Mouse (Mus musculus): ENCODE results near the gene Pla2g1b. TPM values are rescaled to one million over a fixed set of nuclear protein-coding genes. Genes with fewer than 3 reads are reported as not detected.

Gene Pla2g1b
- polyA plus RNA-seq, 1 experiment from 2014 or later = 489 TPM

DNA sequence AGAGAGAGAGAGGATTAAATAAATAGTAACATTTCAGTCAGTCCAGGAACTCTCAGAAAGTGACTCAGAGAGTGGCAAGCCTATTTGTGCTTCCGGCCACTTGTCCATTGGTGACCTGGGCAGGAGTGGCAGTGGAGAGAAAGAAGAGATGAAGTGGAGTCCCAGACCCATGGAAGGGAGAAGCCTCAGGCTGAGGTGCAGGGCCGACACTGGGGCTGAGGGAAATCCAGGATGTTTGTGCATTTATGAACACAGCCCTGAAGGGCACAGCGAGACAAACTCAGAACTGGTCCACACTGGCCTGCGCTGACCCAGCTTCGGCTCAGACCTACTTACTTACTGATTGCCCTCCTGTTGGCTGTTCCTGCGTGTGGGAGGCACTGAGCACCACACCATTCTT lies 3.7 kb downstream of the Pla2g1b start:
- H3K36me3 ChIP-seq (ENCODE audit: control insufficient read depth, insufficient read depth, low read length) = no peaks in the 10 kb centered on the region
- H3K9ac ChIP-seq (ENCODE audit: low read length) = no peak overlapping the region
- no peaks in the 10 kb centered on the region for H3K4me1 ChIP-seq (replicated peaks; ENCODE audit: control insufficient read depth, insufficient read depth)
- no peak overlapping the region for H3K4me3 ChIP-seq (ENCODE audit: low read depth, low read length)
- no peak overlapping the region for H3K27ac ChIP-seq (replicated peaks)
- no peak for TF ChIP-seq EP300 (optimal IDR thresholded peaks at IDR 0.05)
- H3K27me3 ChIP-seq (ENCODE audit: control insufficient read depth, insufficient read depth, low read length) = no peaks in the 10 kb centered on the region
- H3K9me3 ChIP-seq (ENCODE audit: control insufficient read depth, low read length) = no peaks in the 10 kb centered on the region
- DNase-seq (ENCODE audit: low spot score) = peak; percentile 66
- peak; percentile 79 for ATAC-seq (ENCODE audit: low FRiP score, low TSS enrichment)
- 63% methylated on average over 6 of the region's 6 CpGs for WGBS
- H3K4me2 ChIP-seq (replicated peaks; ENCODE audit: low read depth) = no peak overlapping the region

DNA sequence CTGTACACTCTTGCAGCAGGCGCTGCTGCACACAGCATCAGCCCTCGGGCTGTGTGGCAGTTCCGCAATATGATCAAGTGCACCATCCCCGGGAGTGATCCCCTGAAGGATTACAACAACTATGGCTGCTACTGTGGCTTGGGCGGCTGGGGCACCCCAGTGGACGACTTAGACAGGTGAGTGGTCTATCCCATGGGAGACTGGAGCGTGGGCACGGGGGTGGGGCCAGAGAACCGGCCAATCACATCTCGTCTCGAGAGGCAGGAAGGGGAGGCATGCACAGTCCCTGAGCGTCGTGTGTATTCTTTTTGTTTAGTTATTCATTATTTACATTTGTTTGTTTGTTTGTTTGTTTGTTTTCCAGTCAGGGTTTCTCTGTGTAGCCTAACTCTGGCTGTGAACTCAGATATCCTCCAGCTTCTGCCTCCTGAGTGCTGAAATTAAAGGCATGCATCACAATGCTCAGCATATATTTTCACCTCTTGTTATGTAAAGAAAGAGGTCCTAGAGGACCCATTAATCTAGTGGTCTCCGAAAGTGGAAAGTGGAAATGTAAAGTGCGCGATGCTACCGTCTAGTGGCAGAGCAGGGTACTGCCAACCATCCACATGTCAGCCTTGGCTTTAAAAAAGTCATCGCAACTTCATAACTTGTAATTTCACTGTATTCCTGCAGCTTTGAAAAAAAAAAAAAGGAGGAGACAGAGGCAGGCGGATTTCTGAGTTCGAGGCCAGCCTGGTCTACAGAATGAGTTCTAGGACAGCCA lies 4.9 kb downstream of the Pla2g1b start:
- H3K4me3 ChIP-seq (ENCODE audit: low read depth, low read length) = no peak overlapping the region
- DNase-seq (ENCODE audit: low spot score) (peak; percentile 70), ATAC-seq (ENCODE audit: low FRiP score, low TSS enrichment) (peak; percentile 9; the same call in 1 of the 2 replicates)
- 35% methylated on average over 20 of the region's 20 CpGs for WGBS
- H3K4me2 ChIP-seq (replicated peaks; ENCODE audit: low read depth) = 0 out of 2 replicates have a peak overlapping the region, but pooled peaks have one; percentile 6
- TF ChIP-seq CTCF (IDR thresholded peaks at IDR 0.05; ENCODE audit: low read depth) = peak; percentile 86
- no peak for TF ChIP-seq EP300 (optimal IDR thresholded peaks at IDR 0.05)
- no peaks in the 10 kb centered on the region for H3K27me3 ChIP-seq (ENCODE audit: control insufficient read depth, insufficient read depth, low read length)
- no peak overlapping the region for H3K27ac ChIP-seq (replicated peaks)
- no peaks in the 10 kb centered on the region for H3K36me3 ChIP-seq (ENCODE audit: control insufficient read depth, insufficient read depth, low read length)
- no peaks in the 10 kb centered on the region for H3K9me3 ChIP-seq (ENCODE audit: control insufficient read depth, low read length)
- 0 out of 2 replicates have a peak, but pooled peaks cover 2% of the 10 kb centered on the region for H3K4me1 ChIP-seq (replicated peaks; ENCODE audit: control insufficient read depth, insufficient read depth)
- H3K9ac ChIP-seq (ENCODE audit: low read length) = no peak overlapping the region

DNA sequence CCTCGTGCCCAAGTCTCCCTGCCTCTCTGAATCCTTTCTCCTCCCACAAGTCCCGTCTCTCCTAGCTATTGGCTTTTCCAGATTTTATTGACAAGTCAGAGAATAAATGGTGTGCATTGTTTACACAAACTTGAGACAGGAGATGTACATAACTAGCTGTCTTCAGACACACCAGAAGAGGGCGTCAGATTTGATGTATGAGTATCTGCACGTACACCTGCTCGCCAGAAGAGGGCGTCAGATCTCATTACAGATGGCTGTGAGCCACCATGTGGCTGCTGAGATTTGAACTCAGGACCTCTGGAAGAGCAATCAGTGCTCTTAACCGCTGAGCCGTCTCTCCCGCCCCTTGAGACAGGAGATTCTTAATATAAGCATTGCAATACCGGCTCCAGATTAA lies 7.1 kb downstream of the Pla2g1b start:
- no peak for DNase-seq (ENCODE audit: low spot score)
- WGBS = 64% methylated on average over 10 of the region's 10 CpGs
- Histone ChIP-seq H3K9ac (ENCODE audit: low read length) (no peak overlapping the region), H3K36me3 (ENCODE audit: control insufficient read depth, insufficient read depth, low read length) (no peaks in the 10 kb centered on the region), H3K4me2 (replicated peaks; ENCODE audit: low read depth) (no peak overlapping the region), H3K4me3 (ENCODE audit: low read depth, low read length) (no peak overlapping the region), H3K27me3 (ENCODE audit: control insufficient read depth, insufficient read depth, low read length) (no peaks in the 10 kb centered on the region), H3K9me3 (ENCODE audit: control insufficient read depth, low read length) (no peaks in the 10 kb centered on the region), H3K4me1 (replicated peaks; ENCODE audit: control insufficient read depth, insufficient read depth) (0 out of 2 replicates have a peak, but pooled peaks cover 2% of the 10 kb centered on the region), H3K27ac (replicated peaks) (no peak overlapping the region)
- no peak for ATAC-seq (ENCODE audit: low FRiP score, low TSS enrichment)
- TF ChIP-seq CTCF (IDR thresholded peaks at IDR 0.05; ENCODE audit: low read depth) (peak; percentile 52), EP300 (optimal IDR thresholded peaks at IDR 0.05) (no peak)

DNA sequence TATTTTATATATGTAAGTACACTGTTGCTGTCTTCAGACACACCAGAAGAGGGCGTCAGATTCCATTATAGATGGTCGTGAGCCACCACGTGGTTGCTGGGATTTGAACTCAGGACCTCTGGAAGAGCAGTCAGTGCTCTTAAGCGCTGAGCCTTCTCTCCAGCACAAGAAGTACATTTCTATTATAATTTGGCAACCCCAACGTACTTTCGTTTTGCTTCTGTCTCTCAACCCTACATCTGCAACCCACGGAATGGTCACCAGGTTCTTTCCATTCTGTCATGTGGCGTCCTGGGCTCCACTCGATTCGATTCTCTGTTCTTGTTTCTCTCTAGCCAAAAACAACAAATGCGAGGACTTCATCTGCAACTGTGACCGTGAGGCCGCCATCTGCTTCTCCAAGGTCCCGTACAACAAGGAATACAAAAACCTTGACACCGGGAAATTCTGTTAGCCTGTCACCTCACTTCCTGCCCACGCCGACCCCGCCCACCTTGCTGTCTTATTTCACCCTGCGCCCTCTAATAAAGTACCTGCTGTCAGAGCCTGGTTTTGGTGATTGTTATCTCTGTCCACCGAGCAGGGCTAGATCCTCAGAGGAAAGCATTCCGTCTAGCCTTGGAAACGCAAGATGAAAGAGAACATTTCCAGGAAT lies 8.2 kb downstream of the Pla2g1b start:
- WGBS = 68% methylated on average over 22 of the region's 22 CpGs
- no peak overlapping the region for H3K9ac ChIP-seq (ENCODE audit: low read length)
- H3K4me1 ChIP-seq (replicated peaks; ENCODE audit: control insufficient read depth, insufficient read depth) = 0 out of 2 replicates have a peak, but pooled peaks cover 2% of the 10 kb centered on the region
- no peak overlapping the region for H3K4me2 ChIP-seq (replicated peaks; ENCODE audit: low read depth)
- H3K27me3 ChIP-seq (ENCODE audit: control insufficient read depth, insufficient read depth, low read length) = no peaks in the 10 kb centered on the region
- DNase-seq (ENCODE audit: low spot score) (no peak), ATAC-seq (ENCODE audit: low FRiP score, low TSS enrichment) (no peak)
- H3K9me3 ChIP-seq (ENCODE audit: control insufficient read depth, low read length) = no peaks in the 10 kb centered on the region
- TF ChIP-seq CTCF (IDR thresholded peaks at IDR 0.05; ENCODE audit: low read depth) (no peak), EP300 (optimal IDR thresholded peaks at IDR 0.05) (no peak)
- H3K27ac ChIP-seq (replicated peaks) = no peak overlapping the region
- no peaks in the 10 kb centered on the region for H3K36me3 ChIP-seq (ENCODE audit: control insufficient read depth, insufficient read depth, low read length)
- no peak overlapping the region for H3K4me3 ChIP-seq (ENCODE audit: low read depth, low read length)

DNA sequence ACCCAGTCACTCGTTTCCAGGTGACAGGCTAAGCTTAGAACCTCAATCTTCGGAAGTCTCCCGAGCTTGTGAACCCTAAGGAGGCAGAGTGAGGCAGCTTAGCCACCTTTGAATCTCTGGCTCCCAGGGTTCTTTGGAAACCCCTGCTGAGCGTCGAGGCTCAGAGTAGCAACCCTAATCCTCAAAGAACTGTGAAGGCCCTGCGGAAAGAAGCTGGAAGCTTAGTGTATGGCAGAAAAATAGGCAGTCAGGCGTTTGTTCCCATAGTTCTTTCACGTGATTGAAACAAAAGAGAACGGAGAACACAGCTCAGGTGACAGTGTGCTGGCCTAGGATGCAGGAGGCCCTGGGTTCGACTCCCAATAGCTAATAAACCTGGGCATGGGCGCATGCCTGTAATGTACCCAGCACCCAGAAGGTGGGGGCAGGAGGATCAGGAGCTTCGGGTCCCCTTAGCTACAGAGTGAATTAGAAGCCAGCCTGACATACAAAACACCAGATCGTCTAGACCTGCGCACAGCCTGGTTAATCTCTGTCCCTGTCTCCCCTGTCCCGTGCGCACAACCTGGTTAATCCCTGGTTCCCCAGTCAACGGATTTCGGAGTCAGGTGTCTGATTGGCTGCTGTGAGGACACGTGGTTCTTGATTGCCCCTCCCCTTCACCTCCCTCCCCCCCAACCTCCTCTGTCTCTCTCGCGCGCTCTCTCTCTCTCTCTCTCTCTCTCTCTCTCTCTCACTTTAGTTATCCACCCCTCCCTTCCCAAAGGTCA lies 9.5 kb downstream of the Pla2g1b start:
- Histone ChIP-seq H3K9me3 (ENCODE audit: control insufficient read depth, low read length) (no peaks in the 10 kb centered on the region), H3K36me3 (ENCODE audit: control insufficient read depth, insufficient read depth, low read length) (no peaks in the 10 kb centered on the region), H3K4me3 (ENCODE audit: low read depth, low read length) (peak overlapping the region; percentile 31), H3K27ac (replicated peaks) (no peak overlapping the region), H3K4me1 (replicated peaks; ENCODE audit: control insufficient read depth, insufficient read depth) (0 out of 2 replicates have a peak, but pooled peaks cover 2% of the 10 kb centered on the region), H3K27me3 (ENCODE audit: control insufficient read depth, insufficient read depth, low read length) (no peaks in the 10 kb centered on the region), H3K4me2 (replicated peaks; ENCODE audit: low read depth) (peak overlapping the region; percentile 47), H3K9ac (ENCODE audit: low read length) (peak overlapping the region; percentile 27; the same call in 1 of the 2 replicates)
- DNase-seq (ENCODE audit: low spot score) = peak; percentile 59
- no peak for TF ChIP-seq CTCF (IDR thresholded peaks at IDR 0.05; ENCODE audit: low read depth)
- TF ChIP-seq EP300 (optimal IDR thresholded peaks at IDR 0.05) = no peak
- whole genome bisulfite sequencing = 15% methylated on average over 22 of the region's 22 CpGs
- ATAC-seq (ENCODE audit: low FRiP score, low TSS enrichment) = peak; percentile 77

All from stomach, postnatal 0 days (tissue).